Mouse (Mus musculus) neutrophil, adult 83 days (primary cell): ENCODE results near the gene Pofut2. TPM values are rescaled to one million over a fixed set of nuclear protein-coding genes. Genes with fewer than 3 reads are reported as not detected.

Source experiments
- total RNA-seq, 2 experiments: library from RNA; stranded (reverse); gene quantifications; one replicate each; pipeline ENCODE4 v1.2.4; 2023

The Pofut2 gene
- total RNA-seq: 10 to 100 TPM; 22.6 to 23.5 TPM

DNA sequence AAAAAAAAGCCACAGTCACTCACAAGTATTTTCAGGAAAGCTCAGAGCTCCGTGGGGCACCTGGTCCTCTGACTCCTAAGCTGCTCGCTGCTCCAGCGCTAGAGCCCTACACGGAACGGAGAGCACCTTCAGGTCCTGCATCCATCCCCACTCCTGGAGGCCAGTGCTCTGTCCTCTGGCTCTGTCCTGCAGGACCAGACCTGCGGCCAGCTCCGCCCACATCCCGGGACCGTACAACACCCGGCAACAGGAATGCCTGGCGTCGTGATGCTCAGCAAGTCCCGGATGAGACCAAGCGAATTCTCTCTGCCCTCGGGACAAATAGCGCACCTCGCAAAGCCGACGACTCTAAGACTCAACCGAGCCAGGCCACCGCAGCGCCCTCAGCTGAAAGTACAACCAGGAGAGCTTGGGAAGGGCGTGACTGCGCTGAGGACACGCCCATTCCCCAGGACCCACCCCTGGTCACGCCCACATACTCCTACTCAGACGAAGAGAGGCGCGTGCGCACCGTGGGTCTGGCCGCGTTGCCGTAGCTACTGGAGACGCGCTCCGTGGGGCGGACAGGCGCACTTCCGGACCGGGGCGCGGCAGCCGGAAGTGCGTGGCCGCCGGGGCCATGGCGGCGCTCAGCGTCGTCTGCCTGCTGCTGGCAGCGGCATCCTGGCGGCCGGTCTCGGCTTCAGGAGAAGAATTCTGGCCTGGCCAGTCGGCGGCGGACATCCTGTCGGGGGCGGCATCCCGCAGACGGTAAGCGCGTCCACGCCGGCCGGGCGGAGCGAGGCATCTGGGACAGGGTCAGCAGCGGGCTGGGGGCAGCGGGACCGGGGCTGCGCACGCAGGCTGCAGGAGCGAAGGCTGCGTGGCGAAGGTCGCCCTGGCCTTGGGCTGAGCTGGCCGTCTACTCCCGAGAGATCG, at the start of gene Pofut2:
TSS of gene Pofut2 (plus strand) at position 515 of the 918 bp plus-strand sequence.

Other genes starting within 250 kb of the Pofut2 start
- gene Slc19a1, start 227.0 kb upstream of the Pofut2 start, total RNA-seq: 1 to 10 TPM; 4.9 to 5.3 TPM
- not detected for gene Col18a1, start 92.7 kb upstream of the Pofut2 start, total RNA-seq
- under 1 TPM; 0.18 to 0.35 TPM for gene Adarb1, start 159.1 kb downstream of the Pofut2 start, total RNA-seq